Mouse (Mus musculus) naive thymus-derived CD4-positive, alpha-beta T cell, adult 2 months (primary cell): ENCODE results near the gene Vps52.
"Not testable (repeated sequence)": the region's sequence is repeated elsewhere in the genome, so short reads cannot be mapped to it uniquely, and the experiment has no call there.

ENCODE experiments used
- DNase-seq: peaks from one replicate; pipeline ENCODE4 v3.0.0-alpha.2; 2011; ENCODE audit warnings: low read depth

Gene Vps52

GRCm38 (mm10) chr17:33943454-33943853 is 12.2 kb upstream of the Vps52 start:
- DNase-seq: no peak

- DNase-seq: peak; percentile 86
These were observed 8.1 kb upstream of the Vps52 start for GRCm38 (mm10) chr17:33947430-33948089.

GRCm38 (mm10) chr17:33948090-33948904 is 7.3 kb upstream of the Vps52 start:
- DNase-seq: no peak

GRCm38 (mm10) chr17:33948905-33949537 is 6.6 kb upstream of the Vps52 start:
- no peak for DNase-seq

- DNase-seq: no peak
These were observed 5.4 kb upstream of the Vps52 start for GRCm38 (mm10) chr17:33950131-33950625.

- DNase-seq: peak; percentile 88
These were observed 4.3 kb upstream of the Vps52 start, which contains the start of gene B3galt4 for GRCm38 (mm10) chr17:33951021-33951946. Gene B3galt4 (minus strand): TSS chr17:33951488.

GRCm38 (mm10) chr17:33952015-33952414 is 3.6 kb upstream of the Vps52 start:
- DNase-seq: not testable (repeated sequence)

- DNase-seq: no peak
These were observed 2.7 kb upstream of the Vps52 start for GRCm38 (mm10) chr17:33952879-33953278.

GRCm38 (mm10) chr17:33953310-33953709 is 2.3 kb upstream of the Vps52 start:
- no peak for DNase-seq

GRCm38 (mm10) chr17:33953961-33954565 is 1.5 kb upstream of the Vps52 start:
- DNase-seq: no peak

GRCm38 (mm10) chr17:33954646-33955554 is 712 bp upstream of the Vps52 start:
- no peak for DNase-seq

GRCm38 (mm10) chr17:33956336-33956735 is 724 bp downstream of the Vps52 start:
- no peak for DNase-seq

GRCm38 (mm10) chr17:33957493-33957892 is 1.9 kb downstream of the Vps52 start:
- DNase-seq: no peak

GRCm38 (mm10) chr17:33958451-33958850 is 2.8 kb downstream of the Vps52 start:
- DNase-seq: no peak

- no peak for DNase-seq
These were observed 3.5 kb downstream of the Vps52 start for GRCm38 (mm10) chr17:33959135-33959534.

GRCm38 (mm10) chr17:33959948-33960347 is 4.3 kb downstream of the Vps52 start:
- no peak for DNase-seq

GRCm38 (mm10) chr17:33962876-33963275 is 7.3 kb downstream of the Vps52 start:
- DNase-seq: no peak

- DNase-seq: no peak
These were observed 9.7 kb downstream of the Vps52 start for GRCm38 (mm10) chr17:33965082-33965845.

GRCm38 (mm10) chr17:33965846-33966550 is 10.4 kb downstream of the Vps52 start:
- no peak for DNase-seq
